Mouse (Mus musculus) megakaryocyte, embryonic 14.5 days (primary cell): ENCODE measurements at regions not wholly inside any gene's neighbourhood (a gene's known extent, or its start where the extent isn't known, plus 50 kb on each side); places are given as distances from the start of the nearest gene placed in this dataset.

Source experiments
- FLI1 ChIP-seq: IDR thresholded peaks from 2 replicates; pipeline ENCODE4 v1.6.1; 2012; ENCODE audit warnings: low read length, inconsistent platforms, mixed read lengths
- GATA1 ChIP-seq: IDR thresholded peaks from 3 replicates; pipeline ENCODE4 v1.6.1; 2012; ENCODE audit warnings: mixed read lengths, low read length, inconsistent platforms, borderline replicate concordance

DNA sequence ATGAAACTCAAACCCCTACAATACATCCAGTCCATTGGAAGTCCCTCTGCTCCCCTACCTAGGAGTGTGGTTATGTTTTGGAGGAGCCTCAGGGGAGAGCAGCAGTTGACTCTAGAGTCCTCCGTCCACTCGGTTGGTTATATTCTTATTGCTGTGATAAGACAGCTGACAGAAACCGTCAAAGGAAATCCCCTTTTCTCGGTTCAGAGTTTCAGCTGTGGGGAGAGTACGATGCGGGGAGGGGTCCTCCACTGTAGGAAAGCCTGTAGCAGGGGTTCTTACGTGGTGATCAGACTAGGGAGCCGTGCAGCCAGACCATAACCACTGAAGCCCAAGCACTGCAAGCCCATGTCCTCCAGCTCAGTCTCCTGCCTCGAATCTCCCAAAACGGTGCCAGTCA lies 137.5 kb downstream of the Ptpn20 start:
- TF ChIP-seq GATA1 (no peak), FLI1 (no peak)
